Mouse (Mus musculus) olfactory bulb, adult 2 months (tissue): Measurements from ENCODE around the gene Pxdn. TPM values are rescaled to one million over a fixed set of nuclear protein-coding genes. Genes with fewer than 3 reads are reported as not detected.

Source experiments
- H3K27ac ChIP-seq: fragments of 200-500 bp; 2 replicates; pipeline ENCODE4 v1.5.1; 2012; ENCODE audit warnings: low read depth, low read length; ENCODE audit not compliant: insufficient read depth
- H3K4me1 ChIP-seq: fragments of 200-500 bp; 2 replicates; pipeline ENCODE4 v1.6.1; 2012; ENCODE audit warnings: low read length; ENCODE audit not compliant: control insufficient read depth, insufficient read depth
- H3K4me3 ChIP-seq: fragments of 200-500 bp; 2 replicates; pipeline ENCODE4 v1.5.1; 2012; ENCODE audit warnings: mild to moderate bottlenecking, low read depth, low read length, moderate library complexity; ENCODE audit not compliant: insufficient read depth
- CTCF ChIP-seq: fragments of 200-500 bp; IDR thresholded peaks from 2 replicates; pipeline ENCODE4 v1.5.1; 2012; ENCODE audit warnings: low read depth, mild to moderate bottlenecking, low read length, moderate library complexity; ENCODE audit not compliant: insufficient read depth
- POLR2A ChIP-seq: fragments of 200-500 bp; IDR thresholded peaks from 2 replicates; pipeline ENCODE4 v1.6.1; 2012; ENCODE audit warnings: mild to moderate bottlenecking, low read depth, low read length, moderate library complexity; ENCODE audit not compliant: insufficient read depth
- WGBS: fragments of 180-500 bp; shearing (Covaris S2); methylation state at CpG from one replicate; pipeline ENCODE4 v1.1.7; 2018; 5-methylcytosine and 5-hydroxymethylcytosine counted together
- polyA plus RNA-seq: library from polyadenylated mRNA; stranded (reverse); fragments of >200 nt; gene quantifications from 2 replicates; pipeline ENCODE4 v1.2.4, GENCODE M21; 2012; ENCODE audit warnings: low replicate concordance; ENCODE audit not compliant: missing spikeins, insufficient read depth, insufficient read length

Pxdn gene
- polyA plus RNA-seq, 1 experiment = not detected

- WGBS = 35% methylated on average over 3 of the region's 3 CpGs
- Histone ChIP-seq H3K27ac (no peak overlapping the region), H3K4me3 (no peak overlapping the region), H3K4me1 (no peaks in the 10 kb centered on the region)
- no peak for TF ChIP-seq CTCF
These were observed 10.5 kb upstream of the Pxdn start for GRCm38 (mm10) chr12:29926896-29927295.

GRCm38 (mm10) chr12:29930591-29930990 lies 6.8 kb upstream of the Pxdn start:
- WGBS = 76% methylated on average over 1 of the region's 1 CpGs
- no peak overlapping the region for H3K27ac ChIP-seq
- TF ChIP-seq POLR2A (no peak), CTCF (no peak)

GRCm38 (mm10) chr12:29932951-29933350 lies 4.5 kb upstream of the Pxdn start:
- no peak for TF ChIP-seq POLR2A
- no peak for TF ChIP-seq CTCF
- Histone ChIP-seq H3K27ac (no peak overlapping the region), H3K4me1 (peaks cover 9% of the 10 kb centered on the region), H3K4me3 (no peak overlapping the region)
- WGBS = 95% methylated on average over 1 of the region's 1 CpGs

More at GRCm38 (mm10) chr12:29930591-29930990, 6.8 kb upstream of the Pxdn start:
- H3K4me1 ChIP-seq = peaks cover 6% of the 10 kb centered on the region
- no peak overlapping the region for H3K4me3 ChIP-seq

- Histone ChIP-seq H3K4me3 (no peak overlapping the region), H3K4me1 (peaks cover 9% of the 10 kb centered on the region), H3K27ac (no peak overlapping the region)
- WGBS = 83% methylated on average over 2 of the region's 2 CpGs
- TF ChIP-seq POLR2A (no peak), CTCF (no peak)
These were observed 3.9 kb upstream of the Pxdn start for GRCm38 (mm10) chr12:29933501-29933900.

GRCm38 (mm10) chr12:29934120-29934581 lies 3.3 kb upstream of the Pxdn start:
- no peak for TF ChIP-seq CTCF
- no peak for TF ChIP-seq POLR2A
- WGBS = 64% methylated on average over 8 of the region's 8 CpGs
- H3K27ac ChIP-seq = no peak overlapping the region

GRCm38 (mm10) chr12:29937851-29938375 lies 505 bp downstream of the Pxdn start:
- peak overlapping the region; percentile 90 for H3K4me3 ChIP-seq
- H3K27ac ChIP-seq = peak overlapping the region; percentile 80
- WGBS = 1% methylated on average over 48 of the region's 49 CpGs
- peaks cover 22% of the 10 kb centered on the region for H3K4me1 ChIP-seq
- TF ChIP-seq CTCF (no peak), POLR2A (peak; percentile 71)

More at GRCm38 (mm10) chr12:29934120-29934581, 3.3 kb upstream of the Pxdn start:
- H3K4me3 ChIP-seq = no peak overlapping the region
- peaks cover 15% of the 10 kb centered on the region for H3K4me1 ChIP-seq

GRCm38 (mm10) chr12:29938376-29939041 lies 1.1 kb downstream of the Pxdn start:
- TF ChIP-seq CTCF (no peak), POLR2A (no peak)
- peaks cover 17% of the 10 kb centered on the region for H3K4me1 ChIP-seq
- peak overlapping the region; percentile 80 for H3K27ac ChIP-seq
- under 1% methylated on average over 40 of the region's 40 CpGs for WGBS
- peak overlapping the region; percentile 90 for H3K4me3 ChIP-seq

GRCm38 (mm10) chr12:29939261-29939671 lies 1.9 kb downstream of the Pxdn start:
- Histone ChIP-seq H3K27ac (no peak overlapping the region), H3K4me1 (peaks cover 16% of the 10 kb centered on the region), H3K4me3 (peak overlapping the region; percentile 90)
- TF ChIP-seq POLR2A (no peak), CTCF (no peak)
- WGBS = 45% methylated on average over 8 of the region's 8 CpGs

GRCm38 (mm10) chr12:29942435-29942834 lies 5.0 kb downstream of the Pxdn start:
- no peak for TF ChIP-seq CTCF
- TF ChIP-seq POLR2A = no peak
- Histone ChIP-seq H3K4me1 (peaks cover 13% of the 10 kb centered on the region), H3K4me3 (no peak overlapping the region), H3K27ac (no peak overlapping the region)
- WGBS = 74% methylated on average over 2 of the region's 2 CpGs
